Mouse (Mus musculus): ENCODE results near the gene Sgsm1. TPM values are rescaled to one million over a fixed set of nuclear protein-coding genes. Genes with fewer than 3 reads are reported as not detected.

The Sgsm1 gene
- polyA plus RNA-seq, 1 experiment from 2014 or later = 0.45 TPM

GRCm38 (mm10) chr5:113283726-113284125 lies 26.9 kb downstream of the Sgsm1 start:
- Histone ChIP-seq H3K4me2 (ENCODE audit: low read depth, low read length) (no peak overlapping the region), H3K4me3 (ENCODE audit: low read depth, low read length) (no peak overlapping the region), H3K9ac (replicated peaks) (no peak overlapping the region), H3K27ac (ENCODE audit: low read depth) (no peak overlapping the region), H3K9me3 (ENCODE audit: low read length) (no peaks in the 10 kb centered on the region), H3K27me3 (ENCODE audit: insufficient read depth, low read length) (peaks cover 21% of the 10 kb centered on the region), H3K36me3 (replicated peaks; ENCODE audit: insufficient read depth, low read length) (no peaks in the 10 kb centered on the region), H3K4me1 (ENCODE audit: insufficient read depth) (no peaks in the 10 kb centered on the region)
- WGBS (ENCODE audit: insufficient replicate concordance) = 14% methylated on average over 2 of the region's 2 CpGs
- TF ChIP-seq EP300 (IDR thresholded peaks at IDR 0.05; ENCODE audit: low read depth) (no peak), CTCF (IDR thresholded peaks at IDR 0.05; ENCODE audit: low read depth) (no peak)
- ATAC-seq (no peak), DNase-seq (no peak)

GRCm38 (mm10) chr5:113281557-113281956 lies 29.0 kb downstream of the Sgsm1 start:
- ATAC-seq = no peak
- no peak overlapping the region for H3K9ac ChIP-seq (replicated peaks)
- no peaks in the 10 kb centered on the region for H3K9me3 ChIP-seq (ENCODE audit: low read length)
- H3K4me1 ChIP-seq (ENCODE audit: insufficient read depth) = no peaks in the 10 kb centered on the region
- H3K27ac ChIP-seq (ENCODE audit: low read depth) = no peak overlapping the region
- no peak for DNase-seq
- 71% methylated on average over 7 of the region's 7 CpGs for WGBS (ENCODE audit: insufficient replicate concordance)
- H3K36me3 ChIP-seq (replicated peaks; ENCODE audit: insufficient read depth, low read length) = no peaks in the 10 kb centered on the region
- no peak overlapping the region for H3K4me3 ChIP-seq (ENCODE audit: low read depth, low read length)
- H3K4me2 ChIP-seq (ENCODE audit: low read depth, low read length) = no peak overlapping the region
- no peaks in the 10 kb centered on the region for H3K27me3 ChIP-seq (ENCODE audit: insufficient read depth, low read length)
- TF ChIP-seq CTCF (IDR thresholded peaks at IDR 0.05; ENCODE audit: low read depth) (no peak), EP300 (IDR thresholded peaks at IDR 0.05; ENCODE audit: low read depth) (no peak)

DNA sequence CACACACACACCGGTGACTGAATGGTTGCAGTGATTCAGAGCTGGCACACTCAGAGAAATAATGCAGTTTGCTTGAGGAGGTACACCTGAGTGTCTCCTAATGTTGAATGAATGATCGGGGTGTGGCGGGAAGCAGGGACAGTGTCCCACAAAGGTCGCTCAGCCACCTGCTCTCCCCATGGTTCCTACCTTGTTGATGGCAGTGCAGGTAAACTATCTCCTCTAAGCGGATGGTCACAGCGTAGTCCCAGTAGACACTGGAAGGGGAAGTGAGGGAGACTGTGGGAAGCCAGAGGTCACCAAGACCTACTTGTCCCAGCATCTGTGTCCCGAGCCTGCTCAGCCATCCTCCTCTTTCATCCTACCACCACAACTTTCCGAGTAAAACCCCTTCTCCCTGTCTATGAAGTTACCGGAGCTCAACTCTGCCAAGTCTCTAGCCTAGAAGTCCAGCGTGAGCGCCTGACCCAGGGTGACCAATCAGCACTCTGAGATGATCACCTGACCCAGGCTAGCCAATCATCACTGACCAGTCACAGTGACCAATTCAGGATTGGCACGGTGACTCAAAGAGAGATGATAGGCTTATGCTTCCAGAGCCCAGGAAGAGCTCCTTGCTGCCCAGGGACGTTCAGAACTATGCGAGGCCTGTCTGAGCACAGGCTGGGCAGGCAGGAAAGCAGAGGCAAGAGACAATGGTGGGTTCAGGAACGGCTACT lies 30.3 kb downstream of the Sgsm1 start:
- Histone ChIP-seq H3K4me2 (ENCODE audit: low read depth, low read length) (peak overlapping the region; percentile 53), H3K36me3 (replicated peaks; ENCODE audit: insufficient read depth, low read length) (no peaks in the 10 kb centered on the region), H3K4me1 (ENCODE audit: insufficient read depth) (no peaks in the 10 kb centered on the region), H3K9me3 (ENCODE audit: low read length) (no peaks in the 10 kb centered on the region), H3K27me3 (ENCODE audit: insufficient read depth, low read length) (no peaks in the 10 kb centered on the region), H3K27ac (ENCODE audit: low read depth) (peak overlapping the region; percentile 30; the same call in 1 of the 2 replicates), H3K4me3 (ENCODE audit: low read depth, low read length) (peak overlapping the region; percentile 7; the same call in 1 of the 2 replicates), H3K9ac (replicated peaks) (0 out of 2 replicates have a peak overlapping the region, but pooled peaks have one; percentile 35)
- DNase-seq (peak; percentile 56), ATAC-seq (peak; percentile 93)
- no peak for TF ChIP-seq EP300 (IDR thresholded peaks at IDR 0.05; ENCODE audit: low read depth)
- TF ChIP-seq CTCF (IDR thresholded peaks at IDR 0.05; ENCODE audit: low read depth) = no peak
- WGBS (ENCODE audit: insufficient replicate concordance) = 40% methylated on average over 15 of the region's 15 CpGs

GRCm38 (mm10) chr5:113275839-113276238 lies 34.7 kb downstream of the Sgsm1 start:
- Histone ChIP-seq H3K9me3 (ENCODE audit: low read length) (no peaks in the 10 kb centered on the region), H3K4me1 (ENCODE audit: insufficient read depth) (no peaks in the 10 kb centered on the region), H3K4me3 (ENCODE audit: low read depth, low read length) (no peak overlapping the region), H3K27me3 (ENCODE audit: insufficient read depth, low read length) (no peaks in the 10 kb centered on the region), H3K27ac (ENCODE audit: low read depth) (no peak overlapping the region), H3K4me2 (ENCODE audit: low read depth, low read length) (no peak overlapping the region), H3K9ac (replicated peaks) (no peak overlapping the region), H3K36me3 (replicated peaks; ENCODE audit: insufficient read depth, low read length) (no peaks in the 10 kb centered on the region)
- 70% methylated on average over 10 of the region's 10 CpGs for WGBS (ENCODE audit: insufficient replicate concordance)
- TF ChIP-seq EP300 (IDR thresholded peaks at IDR 0.05; ENCODE audit: low read depth) (no peak), CTCF (IDR thresholded peaks at IDR 0.05; ENCODE audit: low read depth) (no peak)
- 0 out of 2 replicates have a peak, but pooled peaks have one; percentile 12 for ATAC-seq
- no peak for DNase-seq

GRCm38 (mm10) chr5:113271207-113271811 lies 39.3 kb downstream of the Sgsm1 start:
- DNase-seq (no peak), ATAC-seq (no peak)
- Histone ChIP-seq H3K27ac (ENCODE audit: low read depth) (no peak overlapping the region), H3K4me3 (ENCODE audit: low read depth, low read length) (no peak overlapping the region), H3K4me1 (ENCODE audit: insufficient read depth) (no peaks in the 10 kb centered on the region), H3K36me3 (replicated peaks; ENCODE audit: insufficient read depth, low read length) (no peaks in the 10 kb centered on the region), H3K9me3 (ENCODE audit: low read length) (no peaks in the 10 kb centered on the region), H3K27me3 (ENCODE audit: insufficient read depth, low read length) (no peaks in the 10 kb centered on the region), H3K4me2 (ENCODE audit: low read depth, low read length) (no peak overlapping the region), H3K9ac (replicated peaks) (no peak overlapping the region)
- 64% methylated on average over 11 of the region's 11 CpGs for WGBS (ENCODE audit: insufficient replicate concordance)
- TF ChIP-seq EP300 (IDR thresholded peaks at IDR 0.05; ENCODE audit: low read depth) (no peak), CTCF (IDR thresholded peaks at IDR 0.05; ENCODE audit: low read depth) (no peak)

DNA sequence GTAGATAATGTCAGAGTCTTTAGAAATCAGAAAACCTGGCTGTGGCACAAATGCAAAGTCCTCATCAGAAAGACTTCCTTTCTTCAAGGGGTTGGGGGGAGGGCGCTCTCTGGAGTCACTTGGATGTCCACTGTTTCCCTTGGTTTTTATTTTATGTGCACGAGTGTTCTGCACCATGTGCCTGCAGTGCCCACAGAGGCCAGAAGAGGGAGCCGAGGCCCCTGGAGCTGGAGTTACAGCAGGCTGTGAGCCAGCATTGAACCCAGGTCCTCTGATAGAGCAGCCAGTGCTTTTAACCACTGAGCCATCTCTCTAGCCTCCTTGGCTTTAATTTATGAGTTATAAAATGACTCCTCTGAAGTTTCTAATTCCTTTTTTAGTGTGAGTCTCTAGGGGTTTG lies 40.5 kb downstream of the Sgsm1 start:
- H3K27ac ChIP-seq (ENCODE audit: low read depth) = no peak overlapping the region
- H3K9me3 ChIP-seq (ENCODE audit: low read length) = no peaks in the 10 kb centered on the region
- WGBS (ENCODE audit: insufficient replicate concordance) = 69% methylated on average over 3 of the region's 3 CpGs
- TF ChIP-seq CTCF (IDR thresholded peaks at IDR 0.05; ENCODE audit: low read depth) (peak; percentile 25; the same call in 1 of the 2 replicates), EP300 (IDR thresholded peaks at IDR 0.05; ENCODE audit: low read depth) (no peak)
- H3K4me2 ChIP-seq (ENCODE audit: low read depth, low read length) = no peak overlapping the region
- H3K9ac ChIP-seq (replicated peaks) = no peak overlapping the region
- H3K4me3 ChIP-seq (ENCODE audit: low read depth, low read length) = no peak overlapping the region
- DNase-seq (no peak), ATAC-seq (no peak)
- H3K4me1 ChIP-seq (ENCODE audit: insufficient read depth) = no peaks in the 10 kb centered on the region
- no peaks in the 10 kb centered on the region; the same call in 1 of the 2 replicates for H3K36me3 ChIP-seq (replicated peaks; ENCODE audit: insufficient read depth, low read length)
- no peaks in the 10 kb centered on the region for H3K27me3 ChIP-seq (ENCODE audit: insufficient read depth, low read length)
